Mouse (Mus musculus): ENCODE measurements around the gene Sec22a. TPM values are rescaled to one million over a fixed set of nuclear protein-coding genes. Genes with fewer than 3 reads are reported as not detected.

The Sec22a gene
- 45.2 and 47.4 TPM in 2 replicates for polyA plus RNA-seq (2015; fragmentation: Nextera tagmentation; extraction: Ambion mirVana)

DNA sequence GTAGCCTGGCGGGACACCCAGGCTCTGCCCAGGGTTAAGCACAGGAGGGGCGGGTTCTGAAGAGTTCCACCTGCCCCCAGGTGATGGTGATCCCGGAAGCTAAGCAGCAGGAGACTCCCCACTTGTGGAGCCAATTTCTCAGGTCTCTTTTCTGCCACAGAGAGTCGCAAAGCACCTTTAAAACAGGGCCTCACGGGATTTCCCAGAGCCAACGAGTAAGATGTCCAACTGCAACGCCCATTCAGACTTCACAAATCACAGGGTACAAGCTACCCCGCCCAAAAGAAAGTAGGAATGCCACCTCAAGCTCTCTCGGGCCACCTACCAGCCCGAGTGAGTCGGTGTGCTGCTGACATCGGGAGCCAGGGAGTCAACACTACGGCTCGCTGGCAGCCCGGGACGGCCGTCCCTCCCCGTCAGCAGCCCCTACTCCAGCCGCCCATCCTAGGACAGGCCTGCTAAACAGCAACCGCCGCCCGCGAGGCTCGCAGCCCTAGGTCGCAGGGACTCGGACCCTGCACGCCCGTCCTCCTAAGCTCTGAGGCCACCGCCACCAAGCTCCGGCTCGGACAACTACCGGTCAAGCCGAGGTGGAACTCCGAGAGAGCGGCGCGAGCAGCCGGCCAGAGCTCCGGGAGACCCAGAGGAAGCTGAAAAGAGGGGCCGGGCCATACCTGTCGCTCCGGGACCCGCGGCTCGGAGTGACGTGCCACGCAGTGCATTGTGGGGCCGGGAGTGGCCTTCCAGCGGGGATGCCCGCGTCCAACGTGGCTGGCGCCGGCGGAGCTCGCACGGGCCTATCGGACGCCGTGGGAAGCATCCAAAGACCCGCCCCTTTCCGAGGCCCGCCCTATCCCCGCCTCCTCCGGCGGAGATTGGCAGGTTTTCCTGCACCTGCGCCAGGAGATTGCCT is at the start of gene Sec22a:
TSS of gene Sec22a (minus strand) at position 769 of the 913 bp plus-strand sequence.
- H3K4me2 ChIP-seq, result peak within 1 kb of the TSS; percentile 78
- under 1% methylated on average over 58 of the region's 67 CpGs for WGBS
- H3K4me1 ChIP-seq, result peaks cover 10% of the 10 kb centered on the region

DNA sequence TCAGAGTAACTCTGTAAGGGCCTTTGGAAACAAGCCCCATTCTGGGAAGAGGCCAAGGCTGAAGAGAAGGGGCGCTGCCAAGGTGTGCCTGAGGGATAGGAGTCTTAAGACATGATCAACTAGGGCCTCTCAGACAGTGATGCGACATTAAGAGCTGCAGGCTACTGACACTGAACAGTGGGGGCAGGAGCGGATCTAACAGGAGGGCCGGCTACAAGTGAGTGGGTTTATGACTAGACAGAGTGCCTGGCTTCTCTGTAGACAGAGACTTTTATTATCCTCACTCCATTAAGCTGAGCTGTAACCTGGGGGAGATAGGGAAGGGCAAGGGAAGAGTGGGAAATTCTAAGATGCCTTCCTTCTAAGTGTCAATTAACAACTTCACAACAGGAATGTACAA is 43.0 kb upstream of the Sec22a start:
- WGBS, result 78% methylated on average over 4 of the region's 4 CpGs
- no peak overlapping the region for H3K4me3 ChIP-seq
- H3K27ac ChIP-seq, result no peak overlapping the region
- no peak overlapping the region for H3K4me2 ChIP-seq
- H3K9me3 ChIP-seq, result no peaks in the 10 kb centered on the region
- H3K4me1 ChIP-seq, result no peaks in the 10 kb centered on the region
- H3K9ac ChIP-seq, result no peak overlapping the region
- no peaks in the 10 kb centered on the region for H3K36me3 ChIP-seq
- ATAC-seq (ENCODE audit: borderline replicate concordance, extremely low read depth, low FRiP score, low TSS enrichment), result no peak
- no peaks in the 10 kb centered on the region for H3K27me3 ChIP-seq

More for the DNA sequence above, at the start of gene Sec22a:
- H3K9ac ChIP-seq, result peak within 1 kb of the TSS; percentile 72
- no peaks in the 10 kb centered on the region for H3K9me3 ChIP-seq
- 0 out of 2 replicates have a peak, but pooled peaks cover 3% of the 10 kb centered on the region for H3K36me3 ChIP-seq
- peak; percentile 99 for ATAC-seq (ENCODE audit: borderline replicate concordance, extremely low read depth, low FRiP score, low TSS enrichment)
- H3K4me3 ChIP-seq, result peak within 1 kb of the TSS; percentile 83
- no peaks in the 10 kb centered on the region for H3K27me3 ChIP-seq
- H3K27ac ChIP-seq, result peak within 1 kb of the TSS; percentile 86

DNA sequence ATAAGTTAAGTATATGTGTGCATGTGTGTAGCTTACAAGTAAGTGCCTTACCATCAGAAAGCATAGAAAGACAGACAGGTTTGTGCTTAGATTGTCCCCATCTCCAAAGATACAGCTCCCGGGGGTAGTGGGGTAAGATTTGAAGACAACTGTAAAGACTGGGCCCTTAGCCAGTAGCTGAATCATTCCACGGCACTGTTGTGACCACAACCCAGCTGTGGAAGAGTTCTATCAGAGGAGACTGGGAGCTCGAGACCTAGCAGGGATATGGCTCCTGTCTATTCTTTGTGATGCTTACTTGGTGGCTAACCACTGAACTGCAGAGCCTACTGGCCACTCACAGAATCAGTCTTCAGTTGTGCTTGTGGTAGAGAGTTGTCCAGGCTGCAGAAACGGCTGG is 42.4 kb upstream of the Sec22a start:
- Histone ChIP-seq H3K27me3 (no peaks in the 10 kb centered on the region), H3K9ac (no peak overlapping the region), H3K4me2 (no peak overlapping the region), H3K4me3 (no peak overlapping the region), H3K27ac (no peak overlapping the region), H3K4me1 (no peaks in the 10 kb centered on the region), H3K9me3 (no peaks in the 10 kb centered on the region), H3K36me3 (no peaks in the 10 kb centered on the region)
- 75% methylated on average over 4 of the region's 4 CpGs for WGBS
- no peak for ATAC-seq (ENCODE audit: borderline replicate concordance, extremely low read depth, low FRiP score, low TSS enrichment)

DNA sequence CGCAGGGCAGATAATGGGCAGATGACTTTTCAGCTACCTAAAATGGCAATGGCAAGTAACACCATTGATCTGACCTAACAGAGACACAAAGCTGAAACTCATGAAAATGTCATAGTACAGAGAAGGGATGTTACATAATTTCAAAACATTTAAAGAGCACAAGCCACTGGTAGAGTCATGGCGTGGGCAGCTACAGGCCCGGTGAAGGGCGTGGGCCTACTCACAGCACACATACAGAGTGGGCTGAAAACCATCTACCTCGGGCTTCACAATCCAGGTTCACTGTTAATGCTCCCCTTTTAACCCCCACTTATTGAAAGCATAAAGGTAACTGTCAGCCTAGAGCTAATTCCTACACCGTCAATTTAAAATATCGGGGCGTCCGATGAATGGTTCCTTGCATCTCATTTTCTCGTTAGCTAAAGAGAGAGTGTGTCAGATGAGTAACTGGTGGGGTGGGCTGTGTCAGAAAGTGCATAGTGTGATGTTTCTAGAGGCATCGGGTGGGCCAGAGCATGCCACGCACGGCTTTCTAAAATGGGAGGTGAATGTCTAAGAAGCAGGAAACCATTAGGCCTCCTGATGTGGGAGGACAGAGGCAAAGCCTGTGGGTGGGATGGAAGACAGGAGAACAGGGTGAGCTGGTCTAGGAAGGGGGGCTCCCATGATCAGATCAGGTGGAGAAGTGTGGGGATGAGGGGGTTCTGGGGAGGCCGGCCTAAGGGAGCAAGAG is 41.8 kb upstream of the Sec22a start:
- H3K36me3 ChIP-seq, result no peaks in the 10 kb centered on the region
- H3K27me3 ChIP-seq, result no peaks in the 10 kb centered on the region
- no peaks in the 10 kb centered on the region for H3K4me1 ChIP-seq
- H3K4me3 ChIP-seq, result no peak overlapping the region
- H3K9me3 ChIP-seq, result no peaks in the 10 kb centered on the region
- no peak overlapping the region for H3K9ac ChIP-seq
- no peak overlapping the region for H3K27ac ChIP-seq
- no peak for ATAC-seq (ENCODE audit: borderline replicate concordance, extremely low read depth, low FRiP score, low TSS enrichment)
- H3K4me2 ChIP-seq, result no peak overlapping the region
- 91% methylated on average over 14 of the region's 14 CpGs for WGBS

DNA sequence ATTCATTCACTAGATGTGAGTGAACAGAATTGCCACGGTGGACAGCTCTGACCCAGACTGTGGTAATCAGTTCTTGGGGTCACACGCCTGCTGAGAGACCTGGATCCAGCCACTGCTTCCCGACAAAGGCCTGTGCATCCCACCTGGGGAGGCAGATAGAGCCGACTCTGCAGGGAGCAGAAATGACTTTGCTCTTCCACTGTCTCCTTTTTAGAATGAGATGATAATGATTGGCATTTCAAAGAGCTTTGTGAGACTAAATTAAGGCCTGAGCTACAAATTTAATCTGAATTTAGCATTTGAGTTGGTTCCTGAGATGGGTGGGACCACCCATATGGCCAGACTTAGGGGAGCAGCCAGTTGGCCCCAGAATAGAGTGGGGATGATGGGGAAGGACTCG is 41.1 kb upstream of the Sec22a start:
- Histone ChIP-seq H3K36me3 (no peaks in the 10 kb centered on the region), H3K4me2 (no peak overlapping the region), H3K27ac (no peak overlapping the region), H3K9ac (no peak overlapping the region), H3K9me3 (no peaks in the 10 kb centered on the region), H3K4me1 (no peaks in the 10 kb centered on the region), H3K27me3 (no peaks in the 10 kb centered on the region), H3K4me3 (no peak overlapping the region)
- 74% methylated on average over 5 of the region's 5 CpGs for WGBS
- ATAC-seq (ENCODE audit: borderline replicate concordance, extremely low read depth, low FRiP score, low TSS enrichment), result no peak

DNA sequence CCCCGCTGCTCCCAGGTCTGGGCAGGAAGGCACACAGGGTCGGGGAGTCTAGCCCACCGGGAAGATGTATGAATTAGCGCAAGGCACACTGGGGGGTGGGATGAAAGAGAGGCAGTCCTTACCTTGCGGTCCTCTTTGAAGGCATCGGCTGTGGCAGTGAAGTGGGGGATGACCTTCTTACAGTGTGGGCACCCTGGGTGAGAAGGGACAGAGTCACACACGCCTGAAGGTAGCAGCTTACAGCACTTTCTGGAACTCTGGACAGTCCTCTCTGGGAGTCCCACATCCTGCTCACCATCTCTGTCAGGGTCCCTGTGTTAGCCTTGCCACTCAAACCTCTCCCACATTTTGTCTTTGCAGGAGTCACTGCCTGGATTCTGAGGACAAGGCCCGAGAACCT is 40.2 kb upstream of the Sec22a start:
- 85% methylated on average over 8 of the region's 8 CpGs for WGBS
- H3K9ac ChIP-seq, result no peak overlapping the region

DNA sequence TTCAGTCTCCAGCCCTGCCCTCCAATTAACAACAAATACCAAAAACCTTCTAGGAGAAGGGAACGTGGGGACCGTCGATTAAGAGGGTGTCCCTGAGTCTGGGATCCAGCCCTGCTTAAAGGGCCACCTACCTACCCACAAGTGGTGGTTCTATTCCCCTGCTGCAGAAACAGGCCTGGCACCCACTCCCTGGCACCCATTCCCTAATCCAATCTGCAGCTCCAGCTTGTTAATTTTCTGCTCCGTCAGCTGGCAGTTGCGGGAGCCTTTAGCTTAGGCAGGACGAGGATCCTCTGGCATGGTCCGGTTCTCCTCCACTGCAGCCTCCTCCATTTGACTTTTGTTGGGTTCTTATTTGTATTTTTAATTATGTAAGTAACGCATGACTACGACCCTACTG is 39.6 kb upstream of the Sec22a start:
- Histone ChIP-seq H3K27me3 (no peaks in the 10 kb centered on the region), H3K4me1 (no peaks in the 10 kb centered on the region), H3K27ac (no peak overlapping the region), H3K9me3 (no peaks in the 10 kb centered on the region), H3K36me3 (no peaks in the 10 kb centered on the region), H3K9ac (no peak overlapping the region), H3K4me3 (no peak overlapping the region), H3K4me2 (no peak overlapping the region)
- 88% methylated on average over 9 of the region's 9 CpGs for WGBS
- ATAC-seq (ENCODE audit: borderline replicate concordance, extremely low read depth, low FRiP score, low TSS enrichment), result no peak

More for the DNA sequence above, 40.2 kb upstream of the Sec22a start:
- ATAC-seq (ENCODE audit: borderline replicate concordance, extremely low read depth, low FRiP score, low TSS enrichment), result no peak
- Histone ChIP-seq H3K27ac (no peak overlapping the region), H3K27me3 (no peaks in the 10 kb centered on the region), H3K36me3 (no peaks in the 10 kb centered on the region), H3K4me1 (no peaks in the 10 kb centered on the region), H3K9me3 (no peaks in the 10 kb centered on the region), H3K4me3 (no peak overlapping the region), H3K4me2 (no peak overlapping the region)

DNA sequence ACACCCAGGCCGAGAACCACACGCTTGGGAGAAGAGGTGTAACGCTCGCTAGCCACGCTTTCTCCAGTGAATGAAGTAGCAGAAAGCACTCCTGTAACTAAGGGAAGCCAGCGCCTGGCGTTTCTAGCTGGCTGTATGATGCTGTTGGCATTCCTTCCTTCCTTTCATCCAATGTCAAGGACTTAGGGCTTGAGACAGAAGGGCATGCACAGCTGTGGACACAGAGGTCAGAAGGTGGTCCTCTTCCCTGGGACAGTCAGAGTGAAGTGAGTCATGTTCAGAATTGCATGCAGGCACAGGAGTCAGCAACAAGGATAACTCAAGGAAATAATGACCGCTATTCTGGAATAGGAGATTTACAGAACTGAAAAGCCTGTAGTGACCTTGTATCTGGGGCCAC is 29.1 kb upstream of the Sec22a start:
- Histone ChIP-seq H3K4me3 (no peak overlapping the region), H3K4me1 (no peaks in the 10 kb centered on the region), H3K9me3 (no peaks in the 10 kb centered on the region), H3K27ac (no peak overlapping the region), H3K36me3 (peaks cover 9% of the 10 kb centered on the region), H3K4me2 (no peak overlapping the region), H3K9ac (no peak overlapping the region), H3K27me3 (no peaks in the 10 kb centered on the region)
- no peak for ATAC-seq (ENCODE audit: borderline replicate concordance, extremely low read depth, low FRiP score, low TSS enrichment)
- WGBS, result 71% methylated on average over 8 of the region's 8 CpGs

DNA sequence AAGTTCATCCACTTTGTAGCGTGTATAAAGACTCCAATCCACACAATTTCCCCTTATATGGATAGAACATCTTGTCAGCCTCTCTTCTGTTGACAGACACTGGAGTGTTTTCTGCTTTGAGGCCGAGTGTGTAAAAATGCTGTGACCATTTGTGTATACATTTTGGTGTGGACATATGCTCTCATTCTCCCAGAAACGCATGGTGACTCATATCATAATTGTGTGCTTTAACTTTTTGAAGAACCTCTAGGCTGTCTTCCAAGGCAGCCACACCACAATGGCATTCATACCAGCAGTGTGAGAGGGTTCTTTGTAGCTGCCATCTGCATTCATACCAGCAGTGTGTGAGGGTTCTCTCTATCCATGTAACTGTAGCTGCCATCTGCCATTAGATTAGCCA is 21.9 kb upstream of the Sec22a start:
- no peaks in the 10 kb centered on the region for H3K4me1 ChIP-seq
- WGBS, result 50% methylated on average over 3 of the region's 3 CpGs
- ATAC-seq (ENCODE audit: borderline replicate concordance, extremely low read depth, low FRiP score, low TSS enrichment), result no peak
- no peak overlapping the region for H3K27ac ChIP-seq
- no peak overlapping the region for H3K9ac ChIP-seq
- H3K9me3 ChIP-seq, result no peaks in the 10 kb centered on the region
- H3K27me3 ChIP-seq, result no peaks in the 10 kb centered on the region
- no peak overlapping the region for H3K4me3 ChIP-seq
- no peak overlapping the region for H3K4me2 ChIP-seq
- no peaks in the 10 kb centered on the region for H3K36me3 ChIP-seq

DNA sequence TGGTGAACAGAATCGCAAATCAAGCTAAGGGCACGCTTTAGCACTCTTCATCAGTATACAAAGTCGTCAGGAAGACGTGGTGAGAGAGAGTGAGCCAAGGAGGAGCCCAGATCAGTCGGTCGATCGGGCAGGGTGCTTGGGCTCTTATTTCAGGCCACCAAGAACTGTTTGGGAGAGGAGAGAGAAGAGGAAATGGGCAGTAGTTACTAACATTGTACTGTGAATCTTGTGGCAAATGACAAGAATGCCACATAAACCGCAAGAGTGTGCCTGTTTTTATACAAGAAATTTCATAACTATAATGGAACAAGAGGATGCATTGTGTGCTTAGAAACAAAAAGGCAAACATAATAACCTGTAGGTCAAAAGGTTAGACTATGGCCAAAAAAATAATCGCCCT is 16.3 kb upstream of the Sec22a start:
- no peaks in the 10 kb centered on the region for H3K27me3 ChIP-seq
- no peaks in the 10 kb centered on the region for H3K9me3 ChIP-seq
- WGBS, result 78% methylated on average over 9 of the region's 9 CpGs
- no peak overlapping the region for H3K4me2 ChIP-seq
- no peak overlapping the region for H3K4me3 ChIP-seq
- no peak overlapping the region for H3K9ac ChIP-seq
- H3K36me3 ChIP-seq, result no peaks in the 10 kb centered on the region
- no peak overlapping the region for H3K27ac ChIP-seq
- H3K4me1 ChIP-seq, result no peaks in the 10 kb centered on the region
- no peak for ATAC-seq (ENCODE audit: borderline replicate concordance, extremely low read depth, low FRiP score, low TSS enrichment)

DNA sequence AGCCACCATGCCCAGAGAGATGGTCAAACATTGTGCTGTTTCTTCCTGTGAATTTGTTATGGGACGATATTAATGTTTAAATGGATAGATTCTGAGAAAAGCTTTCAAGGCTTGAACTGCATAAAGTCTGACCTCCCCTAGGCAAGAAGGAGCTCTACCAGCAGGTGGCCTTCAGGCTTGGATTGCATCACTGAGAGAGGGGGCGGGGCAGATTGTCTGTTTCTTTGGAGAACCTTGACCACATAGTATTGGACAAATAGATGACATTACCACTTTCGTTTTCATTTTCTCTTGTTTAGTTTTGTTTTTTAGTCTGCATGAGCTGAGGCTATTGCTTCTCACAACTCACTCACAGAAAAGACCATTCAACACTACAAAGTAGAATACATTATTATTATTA is 15.6 kb upstream of the Sec22a start:
- Histone ChIP-seq H3K9ac (no peak overlapping the region), H3K9me3 (no peaks in the 10 kb centered on the region), H3K36me3 (no peaks in the 10 kb centered on the region), H3K4me1 (no peaks in the 10 kb centered on the region), H3K27me3 (no peaks in the 10 kb centered on the region), H3K4me2 (no peak overlapping the region), H3K27ac (no peak overlapping the region), H3K4me3 (no peak overlapping the region)
- ATAC-seq (ENCODE audit: borderline replicate concordance, extremely low read depth, low FRiP score, low TSS enrichment), result no peak
- 75% methylated on average over 3 of the region's 3 CpGs for WGBS

DNA sequence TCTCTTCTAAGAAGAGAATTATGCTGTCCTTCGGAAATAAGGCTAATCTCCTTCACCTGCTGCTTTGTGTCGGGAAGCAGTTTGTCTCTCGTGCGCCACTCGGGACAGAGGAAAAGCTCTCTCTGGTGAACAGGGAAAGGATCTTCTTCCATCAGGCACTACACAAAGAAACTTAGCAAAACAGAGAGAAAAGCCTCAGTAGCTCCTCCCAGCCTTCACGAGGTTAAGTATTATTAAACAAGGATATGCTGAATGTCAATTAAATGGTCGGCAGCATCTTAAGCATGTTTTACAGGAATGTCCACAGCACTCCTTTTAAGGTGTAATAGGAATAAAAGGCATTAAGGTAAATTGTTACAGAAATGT is 328 bp upstream of the Sec22a start:
- H3K27ac ChIP-seq, result peak overlapping the region; percentile 65
- under 1% methylated on average over 7 of the region's 7 CpGs for WGBS
- H3K4me1 ChIP-seq, result peaks cover 10% of the 10 kb centered on the region
- peak overlapping the region; percentile 78 for H3K4me2 ChIP-seq
- H3K9ac ChIP-seq, result peak overlapping the region; percentile 31
- peak overlapping the region; percentile 83 for H3K4me3 ChIP-seq
- ATAC-seq (ENCODE audit: borderline replicate concordance, extremely low read depth, low FRiP score, low TSS enrichment), result no peak
- H3K27me3 ChIP-seq, result no peaks in the 10 kb centered on the region
- 0 out of 2 replicates have a peak, but pooled peaks cover 3% of the 10 kb centered on the region for H3K36me3 ChIP-seq
- H3K9me3 ChIP-seq, result no peaks in the 10 kb centered on the region

Measured in lung, embryonic 15.5 days (tissue).